Mouse (Mus musculus): ENCODE results near the gene Klhdc7a. TPM values are rescaled to one million over a fixed set of nuclear protein-coding genes. Genes with fewer than 3 reads are reported as not detected.

The Klhdc7a gene
- polyA plus RNA-seq, 1 experiment from 2014 or later: 0.12 TPM

- no peak for DNase-seq
- H3K4me2 ChIP-seq: no peak overlapping the region
- H3K9me3 ChIP-seq (replicated peaks): 0 out of 2 replicates have a peak, but pooled peaks cover 2% of the 10 kb centered on the region
- no peaks in the 10 kb centered on the region for H3K4me1 ChIP-seq (replicated peaks)
- no peaks in the 10 kb centered on the region for H3K36me3 ChIP-seq
- no peak for ATAC-seq (ENCODE audit: low read depth)
- no peak overlapping the region for H3K9ac ChIP-seq
- no peak overlapping the region for H3K27ac ChIP-seq
- no peak overlapping the region for H3K4me3 ChIP-seq (replicated peaks)
- H3K27me3 ChIP-seq: no peaks in the 10 kb centered on the region
- WGBS (ENCODE audit: insufficient replicate concordance): 74% methylated on average over 12 of the region's 12 CpGs
Observed at GRCm38 (mm10) chr4:139960086-139960713, 7.6 kb downstream of the Klhdc7a start.

DNA sequence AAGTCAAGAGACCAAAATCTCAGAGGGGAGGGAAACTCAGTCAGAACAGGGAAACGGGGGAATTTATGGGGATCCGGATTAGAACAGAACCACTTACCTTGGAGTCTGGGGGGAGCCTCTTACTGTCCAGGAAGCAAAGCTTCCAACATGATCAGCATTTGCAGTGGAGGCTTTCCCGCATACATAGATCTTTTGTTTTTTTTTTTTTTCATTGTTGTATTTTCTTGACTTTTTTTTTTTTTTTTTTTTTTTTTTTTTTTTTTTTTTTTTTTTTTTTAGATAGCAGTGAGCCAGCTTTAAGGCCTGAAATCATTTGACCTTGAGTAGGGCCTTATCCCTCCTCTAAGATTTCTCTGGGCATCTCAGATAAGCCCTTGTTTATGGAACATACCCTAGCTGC lies 8.6 kb downstream of the Klhdc7a start:
- ATAC-seq (ENCODE audit: low read depth): no peak
- no peak overlapping the region for H3K4me2 ChIP-seq
- no peaks in the 10 kb centered on the region for H3K36me3 ChIP-seq
- H3K9ac ChIP-seq: no peak overlapping the region
- WGBS (ENCODE audit: insufficient replicate concordance): 75% methylated on average over 3 of the region's 3 CpGs
- no peak for DNase-seq
- no peak overlapping the region for H3K27ac ChIP-seq
- H3K4me3 ChIP-seq (replicated peaks): no peak overlapping the region
- no peaks in the 10 kb centered on the region for H3K4me1 ChIP-seq (replicated peaks)
- 0 out of 2 replicates have a peak, but pooled peaks cover 2% of the 10 kb centered on the region for H3K9me3 ChIP-seq (replicated peaks)
- H3K27me3 ChIP-seq: no peaks in the 10 kb centered on the region

- H3K4me3 ChIP-seq (replicated peaks): no peak overlapping the region
- H3K36me3 ChIP-seq: no peaks in the 10 kb centered on the region
- H3K4me1 ChIP-seq (replicated peaks): no peaks in the 10 kb centered on the region
- no peaks in the 10 kb centered on the region; the same call in 1 of the 2 replicates for H3K9me3 ChIP-seq (replicated peaks)
- DNase-seq: no peak
- H3K4me2 ChIP-seq: no peak overlapping the region
- H3K27me3 ChIP-seq: no peaks in the 10 kb centered on the region
- no peak overlapping the region for H3K9ac ChIP-seq
- 39% methylated on average over 6 of the region's 7 CpGs for WGBS (ENCODE audit: insufficient replicate concordance)
- no peak for ATAC-seq (ENCODE audit: low read depth)
- H3K27ac ChIP-seq: no peak overlapping the region
Observed at GRCm38 (mm10) chr4:139950876-139951485, 16.8 kb downstream of the Klhdc7a start.

GRCm38 (mm10) chr4:139950431-139950848 lies 17.4 kb downstream of the Klhdc7a start:
- Histone ChIP-seq H3K4me1 (replicated peaks) (no peaks in the 10 kb centered on the region), H3K9me3 (replicated peaks) (no peaks in the 10 kb centered on the region; the same call in 1 of the 2 replicates), H3K9ac (no peak overlapping the region), H3K36me3 (no peaks in the 10 kb centered on the region), H3K27ac (no peak overlapping the region), H3K27me3 (no peaks in the 10 kb centered on the region), H3K4me2 (0 out of 2 replicates have a peak overlapping the region, but pooled peaks have one; percentile 28), H3K4me3 (replicated peaks) (no peak overlapping the region)
- 4% methylated on average over 20 of the region's 20 CpGs for WGBS (ENCODE audit: insufficient replicate concordance)
- DNase-seq (no peak), ATAC-seq (ENCODE audit: low read depth) (no peak)

- Histone ChIP-seq H3K4me1 (replicated peaks) (no peaks in the 10 kb centered on the region), H3K36me3 (no peaks in the 10 kb centered on the region), H3K4me3 (replicated peaks) (no peak overlapping the region), H3K4me2 (no peak overlapping the region), H3K9me3 (replicated peaks) (peaks cover 4% of the 10 kb centered on the region; the same call in 1 of the 2 replicates), H3K27ac (no peak overlapping the region), H3K9ac (no peak overlapping the region), H3K27me3 (no peaks in the 10 kb centered on the region)
- no peak for DNase-seq
- ATAC-seq (ENCODE audit: low read depth): no peak
- 23% methylated on average over 7 of the region's 7 CpGs for WGBS (ENCODE audit: insufficient replicate concordance)
Observed at GRCm38 (mm10) chr4:139948591-139948990, 19.2 kb downstream of the Klhdc7a start.

GRCm38 (mm10) chr4:139947341-139947740 lies 20.5 kb downstream of the Klhdc7a start:
- Histone ChIP-seq H3K4me1 (replicated peaks) (no peaks in the 10 kb centered on the region), H3K27ac (no peak overlapping the region), H3K4me3 (replicated peaks) (no peak overlapping the region), H3K4me2 (no peak overlapping the region), H3K9me3 (replicated peaks) (peaks cover 6% of the 10 kb centered on the region; the same call in 1 of the 2 replicates), H3K9ac (no peak overlapping the region), H3K27me3 (no peaks in the 10 kb centered on the region), H3K36me3 (no peaks in the 10 kb centered on the region)
- ATAC-seq (ENCODE audit: low read depth) (no peak), DNase-seq (no peak)
- 85% methylated on average over 2 of the region's 2 CpGs for WGBS (ENCODE audit: insufficient replicate concordance)

DNA sequence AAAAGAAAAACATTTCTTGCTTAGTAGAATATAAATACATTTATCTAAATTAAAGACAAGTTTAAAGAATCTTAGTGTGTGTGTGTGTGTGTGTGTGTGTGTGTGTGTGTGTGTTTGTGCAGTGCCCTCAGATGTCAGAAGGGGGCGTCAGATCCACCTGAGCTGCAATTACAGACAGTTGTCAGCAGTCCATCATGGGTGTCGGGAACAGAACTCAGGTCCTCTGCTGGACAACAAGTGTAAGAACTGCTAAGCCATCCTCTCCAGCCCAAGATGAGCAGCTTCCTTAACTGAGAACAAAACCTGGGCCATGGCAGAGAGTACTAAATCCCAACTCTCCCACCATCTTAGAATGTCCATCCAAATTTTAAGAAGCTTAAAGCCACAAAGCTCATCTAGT lies 26.0 kb downstream of the Klhdc7a start:
- Histone ChIP-seq H3K27ac (no peak overlapping the region), H3K4me3 (replicated peaks) (no peak overlapping the region), H3K36me3 (no peaks in the 10 kb centered on the region), H3K9ac (no peak overlapping the region), H3K4me2 (no peak overlapping the region), H3K4me1 (replicated peaks) (no peaks in the 10 kb centered on the region), H3K27me3 (no peaks in the 10 kb centered on the region), H3K9me3 (replicated peaks) (peaks cover 6% of the 10 kb centered on the region; the same call in 1 of the 2 replicates)
- WGBS (ENCODE audit: insufficient replicate concordance): 31% methylated on average over 2 of the region's 2 CpGs
- DNase-seq (no peak), ATAC-seq (ENCODE audit: low read depth) (no peak)

DNA sequence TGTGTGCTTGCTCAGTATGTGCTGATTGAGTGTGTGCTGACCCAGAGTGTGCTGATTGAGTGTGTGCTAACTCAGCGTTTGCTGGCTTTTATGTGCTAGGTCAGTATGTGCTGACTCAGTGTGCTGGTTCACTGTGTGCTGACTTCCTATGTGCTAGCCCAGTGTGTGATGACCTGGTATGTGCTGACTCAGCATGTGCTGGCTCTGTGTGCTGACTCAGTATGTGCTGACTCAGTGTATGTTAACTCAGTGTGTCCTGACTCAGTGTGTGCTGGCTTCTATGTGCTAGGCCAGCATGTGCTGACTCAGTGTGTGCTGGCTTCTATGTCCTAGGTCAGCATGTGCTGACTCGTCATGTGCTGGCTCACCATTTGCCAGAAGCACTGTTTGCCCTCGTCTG lies 32.3 kb downstream of the Klhdc7a start:
- no peaks in the 10 kb centered on the region for H3K9me3 ChIP-seq (replicated peaks)
- DNase-seq (no peak), ATAC-seq (ENCODE audit: low read depth) (no peak)
- H3K9ac ChIP-seq: no peak overlapping the region
- H3K27me3 ChIP-seq: peaks cover 13% of the 10 kb centered on the region; the same call in 1 of the 2 replicates
- H3K4me2 ChIP-seq: no peak overlapping the region
- 58% methylated on average over 3 of the region's 3 CpGs for WGBS (ENCODE audit: insufficient replicate concordance)
- H3K36me3 ChIP-seq: no peaks in the 10 kb centered on the region
- H3K4me1 ChIP-seq (replicated peaks): no peaks in the 10 kb centered on the region
- H3K4me3 ChIP-seq (replicated peaks): no peak overlapping the region
- no peak overlapping the region for H3K27ac ChIP-seq

- 57% methylated on average over 18 of the region's 18 CpGs for WGBS (ENCODE audit: insufficient replicate concordance)
- no peaks in the 10 kb centered on the region for H3K36me3 ChIP-seq
- peaks cover 13% of the 10 kb centered on the region for H3K27me3 ChIP-seq
- no peak for ATAC-seq (ENCODE audit: low read depth)
- no peaks in the 10 kb centered on the region for H3K9me3 ChIP-seq (replicated peaks)
- H3K9ac ChIP-seq: no peak overlapping the region
- no peak for DNase-seq
- no peaks in the 10 kb centered on the region for H3K4me1 ChIP-seq (replicated peaks)
- no peak overlapping the region for H3K27ac ChIP-seq
- no peak overlapping the region for H3K4me3 ChIP-seq (replicated peaks)
- H3K4me2 ChIP-seq: no peak overlapping the region
Observed at GRCm38 (mm10) chr4:139932970-139933801, 34.6 kb downstream of the Klhdc7a start.

DNA sequence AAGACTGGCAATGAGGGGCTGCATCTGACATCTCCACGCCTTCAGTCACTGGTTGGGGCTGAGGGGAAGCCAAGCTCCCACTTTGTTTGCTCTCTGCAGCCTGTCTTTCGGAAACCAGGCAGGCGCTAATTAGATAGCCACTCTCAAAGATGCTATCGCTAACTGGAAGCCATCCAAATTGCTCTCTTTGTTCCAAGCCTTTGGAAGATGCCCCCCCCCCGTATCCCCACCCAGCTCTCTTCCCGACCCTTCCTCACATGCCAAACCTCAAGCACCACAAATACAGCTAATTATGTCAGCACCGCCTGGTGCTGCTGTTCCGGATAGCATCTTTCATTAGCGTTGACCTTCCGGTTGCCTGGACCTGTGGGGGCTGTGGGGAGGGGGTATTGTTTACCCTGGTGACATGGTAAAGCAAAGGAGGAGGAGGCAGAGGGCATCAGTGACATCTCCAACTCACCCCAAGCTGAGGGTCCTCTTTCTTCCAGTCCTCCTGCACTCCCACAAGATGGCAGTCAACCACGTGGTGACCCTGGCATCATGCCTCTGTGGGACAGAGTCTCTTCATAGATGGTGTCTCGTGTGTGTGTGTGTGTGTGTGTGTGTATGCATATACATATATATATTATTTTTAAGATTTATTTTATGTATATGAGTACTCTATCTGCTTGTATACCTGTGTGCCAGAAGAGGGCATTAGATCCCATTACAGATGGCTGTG lies 35.9 kb downstream of the Klhdc7a start:
- Histone ChIP-seq H3K9me3 (replicated peaks) (no peaks in the 10 kb centered on the region), H3K4me3 (replicated peaks) (no peak overlapping the region), H3K27ac (no peak overlapping the region), H3K4me2 (no peak overlapping the region), H3K4me1 (replicated peaks) (no peaks in the 10 kb centered on the region), H3K36me3 (no peaks in the 10 kb centered on the region), H3K9ac (no peak overlapping the region), H3K27me3 (peaks cover 16% of the 10 kb centered on the region)
- no peak for DNase-seq
- 23% methylated on average over 12 of the region's 12 CpGs for WGBS (ENCODE audit: insufficient replicate concordance)
- no peak for ATAC-seq (ENCODE audit: low read depth)

DNA sequence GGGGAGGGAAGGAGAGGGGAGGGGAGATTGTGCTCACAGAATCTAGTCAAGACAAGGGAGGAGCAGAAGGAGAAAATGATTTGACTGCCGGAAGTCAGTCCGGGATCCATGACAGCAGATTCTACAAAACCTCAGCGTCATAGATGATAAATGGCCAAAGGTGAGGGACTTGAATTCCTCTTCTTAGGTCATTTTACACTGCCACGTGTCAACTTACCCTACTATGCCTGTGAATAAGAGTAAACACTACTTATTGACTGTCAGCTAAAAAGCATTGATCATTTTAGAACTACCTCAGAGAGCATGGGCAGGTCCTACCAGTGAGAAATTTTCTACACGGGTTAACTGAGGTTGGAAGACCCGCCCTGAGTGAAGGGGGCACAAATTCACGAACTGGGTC lies 36.9 kb downstream of the Klhdc7a start:
- no peak overlapping the region for H3K27ac ChIP-seq
- H3K4me3 ChIP-seq (replicated peaks): no peak overlapping the region
- no peaks in the 10 kb centered on the region for H3K9me3 ChIP-seq (replicated peaks)
- H3K27me3 ChIP-seq: peaks cover 27% of the 10 kb centered on the region
- no peak overlapping the region for H3K4me2 ChIP-seq
- WGBS (ENCODE audit: insufficient replicate concordance): 26% methylated on average over 7 of the region's 7 CpGs
- no peak for DNase-seq
- H3K9ac ChIP-seq: no peak overlapping the region
- no peak for ATAC-seq (ENCODE audit: low read depth)
- H3K4me1 ChIP-seq (replicated peaks): no peaks in the 10 kb centered on the region
- no peaks in the 10 kb centered on the region for H3K36me3 ChIP-seq

All from liver, embryonic 13.5 days (tissue).